Mouse (Mus musculus): ENCODE results near the gene Apoc2.

- no peak for TF ChIP-seq REST (IDR thresholded peaks at IDR 0.05; ENCODE audit: insufficient read depth, insufficient read length)
- TF ChIP-seq MAX (IDR thresholded peaks at IDR 0.05; ENCODE audit: low read depth) = no peak
- TF ChIP-seq E2F4 (IDR thresholded peaks at IDR 0.05; ENCODE audit: insufficient read depth) = no peak
- no peak for TF ChIP-seq POLR2AphosphoS2 (IDR thresholded peaks at IDR 0.05; ENCODE audit: insufficient read length, low read depth)
- TF ChIP-seq POLR2A (IDR thresholded peaks at IDR 0.05; ENCODE audit: insufficient read length, low read depth) = no peak
- TF ChIP-seq USF1 (IDR thresholded peaks at IDR 0.05; ENCODE audit: low read depth) = no peak
These were observed 5.2 kb upstream of the Apoc2 start for GRCm38 (mm10) chr7:19682979-19683378.

Measured in myocyte (in vitro differentiated cells).